Mouse (Mus musculus) right cerebral cortex, postnatal 25 days (tissue): ENCODE data around the gene Cdkl1.
A peak's percentile ranks its signal among the peaks of the same experiment; 100 is the strongest.

Experiments
- DNase-seq: peaks from one replicate; pipeline ENCODE4 v3.0.0; 2022

Gene Cdkl1

DNA sequence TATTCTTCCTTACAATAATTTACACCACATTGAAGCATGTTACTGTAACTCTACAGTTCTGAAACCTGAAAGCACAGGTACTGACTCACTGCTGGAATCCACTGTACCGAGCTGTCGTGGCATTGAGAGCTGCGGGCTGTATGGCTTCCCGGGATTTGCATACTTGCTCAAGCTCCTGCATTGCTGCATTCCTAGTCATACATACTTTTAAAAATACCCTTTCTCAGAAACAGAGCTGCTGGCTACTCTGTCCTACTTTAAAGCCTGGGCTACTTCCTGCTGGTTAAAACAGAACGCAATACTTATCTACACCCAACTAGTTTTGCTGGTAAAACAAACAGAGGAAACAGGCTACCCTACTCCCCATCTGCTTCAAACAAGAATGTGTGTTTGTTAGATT, 46.9 kb downstream of the Cdkl1 start:
- no peak for DNase-seq

DNA sequence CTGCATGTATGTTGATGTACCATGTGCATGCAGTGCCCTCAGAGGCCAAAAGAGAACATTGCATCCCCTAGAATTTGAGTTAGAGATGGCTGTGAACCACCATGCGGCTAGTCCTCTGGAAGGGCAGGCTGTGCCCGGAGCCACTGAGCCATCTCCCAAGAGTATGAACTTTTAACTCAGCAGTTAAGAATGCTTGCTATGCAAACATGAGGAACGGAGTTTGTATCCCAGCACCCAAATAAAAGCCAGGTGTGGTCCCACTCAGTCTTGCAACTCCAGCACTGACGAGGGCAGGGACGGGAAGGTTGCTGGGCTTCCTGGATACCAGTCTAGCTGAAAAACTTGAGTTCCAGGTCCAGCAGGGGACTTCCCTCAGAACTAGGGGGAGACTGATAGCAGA, 49.1 kb downstream of the Cdkl1 start:
- DNase-seq, result no peak

DNA sequence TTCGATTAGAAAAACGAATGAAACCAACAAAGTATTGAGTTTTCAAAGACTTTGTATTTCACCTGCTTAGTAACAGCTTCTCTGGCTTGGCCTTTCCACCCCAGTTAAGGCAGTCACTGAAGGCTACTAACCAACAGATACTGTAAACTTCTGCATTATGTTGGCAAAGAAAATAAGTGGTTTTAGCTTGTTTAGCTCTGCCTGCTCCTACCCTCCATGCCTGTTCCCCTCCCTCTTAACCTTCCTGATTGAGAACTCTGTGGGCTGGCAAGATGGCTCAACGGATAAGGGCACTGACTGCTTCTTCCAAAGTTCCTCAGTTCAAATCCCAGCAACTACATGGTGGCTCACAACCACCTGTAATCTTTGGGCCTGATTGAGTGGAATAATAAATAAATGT, 57.1 kb downstream of the Cdkl1 start:
- DNase-seq, result no peak

DNA sequence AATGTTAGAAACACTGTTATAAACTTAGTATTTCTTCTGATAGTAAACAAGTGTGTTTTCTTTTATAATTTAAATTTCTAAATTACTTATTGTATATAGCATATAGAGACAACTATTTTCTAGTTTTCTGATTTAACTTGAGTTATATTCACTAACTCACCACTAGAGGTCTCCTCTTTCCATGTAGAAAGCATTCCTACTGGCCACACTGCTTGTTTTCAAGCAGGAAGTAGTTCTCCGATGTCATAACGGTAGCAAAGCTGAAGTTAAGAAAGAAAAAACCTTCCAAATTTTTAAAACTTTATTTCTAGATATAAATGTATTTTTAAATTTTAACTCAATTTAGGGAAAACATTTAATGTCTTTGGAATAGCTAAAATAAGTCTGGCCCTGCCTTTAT, 57.5 kb downstream of the Cdkl1 start:
- DNase-seq, result no peak

DNA sequence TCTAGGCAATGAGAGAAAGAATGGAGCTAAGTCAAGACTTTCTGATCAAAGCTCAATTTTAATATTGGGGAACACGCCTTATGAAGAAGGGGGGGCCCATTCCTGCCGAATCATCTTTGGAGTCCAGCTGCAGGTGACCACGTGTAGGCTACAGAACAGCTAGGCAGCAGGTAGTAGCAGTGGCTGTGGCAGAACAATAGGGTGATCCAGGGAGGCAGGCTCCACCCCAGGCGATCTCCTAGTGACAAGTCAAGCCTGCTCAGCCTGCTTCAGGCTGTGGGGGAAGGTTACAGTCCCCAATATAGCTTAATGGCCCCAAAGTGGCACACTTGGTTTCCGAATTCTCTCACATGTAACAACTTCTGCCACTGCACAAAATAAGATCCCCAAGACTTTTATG, 58.8 kb downstream of the Cdkl1 start:
- DNase-seq, result no peak

DNA sequence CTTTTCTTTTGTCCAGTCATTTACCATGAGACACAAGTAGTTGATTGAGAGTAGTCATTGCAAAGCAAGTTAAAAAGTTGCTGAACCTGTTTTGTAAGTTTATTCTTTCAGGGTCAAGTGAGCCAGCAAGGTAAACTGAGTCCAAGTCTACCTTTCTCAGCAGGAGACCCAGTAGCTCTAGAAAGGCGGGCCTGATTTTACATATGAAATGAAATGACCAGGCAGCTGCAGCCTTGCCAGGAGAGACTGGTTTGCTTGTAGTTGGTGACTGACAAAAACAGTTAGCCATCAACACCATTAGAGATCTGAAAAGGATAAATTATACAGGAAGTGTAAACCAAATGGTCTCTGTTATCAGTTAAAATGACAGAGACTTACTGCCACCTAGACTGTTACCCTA, 60.8 kb downstream of the Cdkl1 start:
- no peak for DNase-seq

DNA sequence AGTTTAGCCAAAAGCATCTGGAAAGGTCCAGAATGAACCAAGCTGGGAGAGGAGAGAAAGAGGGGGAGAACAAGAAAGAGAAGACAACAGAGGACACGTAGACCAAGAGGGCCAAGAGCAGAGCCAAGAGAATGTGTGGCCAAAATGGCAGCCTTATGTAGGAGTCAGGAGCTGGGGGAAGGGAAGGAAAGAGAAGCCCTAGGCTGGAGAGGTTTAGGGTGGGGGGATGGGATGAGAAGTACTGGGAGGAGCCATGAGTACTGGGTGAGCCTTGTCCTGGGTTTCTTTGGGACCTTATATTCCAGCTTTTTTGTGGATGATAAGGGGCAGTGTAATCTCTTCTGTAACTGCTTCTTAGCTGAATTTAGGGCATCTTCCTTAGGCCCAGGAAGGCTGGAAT, 61.8 kb downstream of the Cdkl1 start:
- DNase-seq, result no peak

DNA sequence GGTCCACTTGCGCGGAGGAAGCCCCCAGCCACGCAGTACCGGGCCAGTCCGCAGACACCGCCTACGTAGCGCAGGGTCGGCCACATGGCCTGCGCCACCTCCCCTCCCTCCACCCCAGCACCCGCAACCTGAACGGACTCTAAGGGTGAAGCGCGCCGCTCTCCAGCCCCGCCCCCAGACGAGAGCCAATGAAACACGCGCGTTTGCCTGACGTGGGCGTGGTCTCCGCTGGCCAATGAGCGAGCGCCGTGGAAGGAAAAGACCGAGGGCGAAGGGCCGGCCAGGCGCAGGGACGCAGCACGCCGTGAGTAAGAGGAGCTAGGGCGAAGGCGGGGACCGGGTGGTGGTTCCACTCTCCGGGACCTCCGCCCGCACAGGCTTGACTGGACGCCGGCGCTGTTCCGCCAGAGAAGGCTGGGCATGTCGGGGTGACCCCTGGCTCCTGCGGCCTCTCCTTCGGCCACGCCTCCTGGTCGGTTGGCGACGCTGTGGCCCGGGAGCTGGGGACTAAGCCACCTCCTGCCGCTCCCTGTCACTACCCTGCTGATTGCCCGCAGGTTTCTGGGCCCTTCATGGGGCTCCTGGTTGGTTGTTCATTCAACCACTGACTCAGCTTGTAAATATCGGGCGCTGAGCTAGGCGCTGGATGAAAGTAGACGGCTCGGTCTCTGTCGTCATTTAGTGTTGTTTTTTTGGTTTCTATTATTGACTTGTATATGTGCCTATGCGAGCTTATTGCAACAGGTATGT, 66.2 kb downstream of the Cdkl1 start, which contains the start of the genes L2hgdh and Atp5s:
Gene L2hgdh, minus strand, starts transcription at position 163 of the 750 bp plus-strand sequence.
Gene Atp5s, plus strand, starts transcription at position 240 of the 750 bp plus-strand sequence.
- peak; percentile 96 for DNase-seq

DNA sequence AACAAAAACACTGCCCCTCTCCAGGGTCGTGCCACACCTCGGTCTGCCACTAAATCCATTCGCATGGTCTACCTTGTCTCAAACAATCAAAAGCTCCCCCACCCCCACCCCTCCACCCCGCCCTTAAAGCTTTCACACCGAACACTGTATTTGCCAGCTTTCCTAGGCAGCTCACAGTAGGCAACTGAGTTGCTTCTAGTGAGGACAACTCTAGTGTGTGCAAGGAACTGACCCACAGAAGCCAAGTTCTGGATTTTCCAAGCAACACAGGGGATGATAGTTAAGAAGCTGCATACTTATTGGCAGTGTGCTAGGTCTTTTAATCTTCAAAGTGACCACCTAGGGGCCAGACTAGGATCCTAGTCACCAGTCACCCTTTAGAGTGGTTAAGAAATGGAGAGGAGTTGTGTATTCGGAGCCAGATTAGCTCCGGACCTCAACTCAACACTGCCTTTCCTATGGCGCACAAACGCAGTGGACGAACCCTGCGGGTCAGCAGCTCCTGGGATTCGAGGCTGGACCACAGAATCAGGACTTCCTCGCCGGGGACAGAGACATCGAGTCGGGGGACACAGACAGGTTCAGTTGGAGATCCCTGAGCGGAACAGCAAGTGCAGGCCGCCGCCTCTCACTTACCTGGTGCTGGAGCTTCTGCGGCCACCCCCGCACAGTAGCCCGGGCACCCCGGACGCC, 66.9 kb downstream of the Cdkl1 start:
- no peak for DNase-seq

DNA sequence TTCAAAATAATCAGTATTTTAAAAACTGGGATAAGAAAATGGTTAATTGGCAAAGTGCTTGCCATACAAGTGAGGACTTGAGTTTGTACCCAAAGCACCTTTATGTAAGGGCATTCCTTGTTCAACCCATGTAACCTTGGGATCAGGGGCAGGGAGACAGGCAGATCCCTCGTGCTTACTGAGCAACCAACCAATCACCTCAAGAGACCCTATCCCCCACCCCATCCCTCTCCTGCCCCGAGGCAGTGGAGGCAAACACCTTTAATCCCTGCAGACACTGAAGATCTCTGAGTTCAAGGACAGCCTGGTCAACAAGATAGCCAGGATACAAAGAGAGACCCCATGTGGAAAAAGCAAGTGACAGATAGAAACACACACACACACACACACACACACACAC, 67.7 kb downstream of the Cdkl1 start:
- DNase-seq, result no peak

DNA sequence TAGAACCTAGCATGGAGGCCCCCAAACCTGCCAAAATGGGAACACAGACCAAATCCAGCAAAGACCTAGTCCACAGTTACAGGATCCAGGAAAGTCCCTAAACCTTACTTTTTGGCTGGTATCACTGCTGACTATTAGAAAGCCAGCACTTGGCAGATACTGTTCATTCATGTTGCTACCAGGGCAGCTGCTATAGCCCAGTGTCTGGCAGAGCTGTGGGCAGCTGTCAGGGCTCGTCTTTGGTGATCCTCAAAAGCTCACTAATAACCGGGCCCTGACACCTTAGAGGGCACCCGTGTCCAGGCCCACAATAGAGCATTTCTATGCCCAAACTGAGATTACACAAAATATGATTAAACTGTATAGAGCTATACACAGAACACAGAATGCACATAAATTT, 68.2 kb downstream of the Cdkl1 start:
- DNase-seq, result no peak

DNA sequence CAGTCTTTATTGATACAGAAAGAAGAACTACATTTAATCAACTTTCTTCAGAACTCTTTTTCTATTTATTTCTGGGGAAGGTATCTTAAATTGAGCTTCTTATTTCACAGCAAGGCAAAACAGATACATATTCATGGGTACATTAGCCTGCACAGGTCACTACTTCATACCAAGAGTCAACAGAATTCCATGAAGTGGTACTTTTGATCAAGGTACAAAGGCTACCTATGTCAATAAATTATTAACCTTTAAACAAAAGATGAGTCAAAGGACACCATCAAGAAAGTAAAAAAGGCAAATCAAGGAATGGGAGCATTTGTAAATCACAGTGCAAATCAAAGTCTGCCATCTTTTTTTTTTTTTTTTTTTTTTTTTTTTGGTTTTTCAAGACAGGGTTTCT, 77.4 kb downstream of the Cdkl1 start:
- DNase-seq, result no peak

DNA sequence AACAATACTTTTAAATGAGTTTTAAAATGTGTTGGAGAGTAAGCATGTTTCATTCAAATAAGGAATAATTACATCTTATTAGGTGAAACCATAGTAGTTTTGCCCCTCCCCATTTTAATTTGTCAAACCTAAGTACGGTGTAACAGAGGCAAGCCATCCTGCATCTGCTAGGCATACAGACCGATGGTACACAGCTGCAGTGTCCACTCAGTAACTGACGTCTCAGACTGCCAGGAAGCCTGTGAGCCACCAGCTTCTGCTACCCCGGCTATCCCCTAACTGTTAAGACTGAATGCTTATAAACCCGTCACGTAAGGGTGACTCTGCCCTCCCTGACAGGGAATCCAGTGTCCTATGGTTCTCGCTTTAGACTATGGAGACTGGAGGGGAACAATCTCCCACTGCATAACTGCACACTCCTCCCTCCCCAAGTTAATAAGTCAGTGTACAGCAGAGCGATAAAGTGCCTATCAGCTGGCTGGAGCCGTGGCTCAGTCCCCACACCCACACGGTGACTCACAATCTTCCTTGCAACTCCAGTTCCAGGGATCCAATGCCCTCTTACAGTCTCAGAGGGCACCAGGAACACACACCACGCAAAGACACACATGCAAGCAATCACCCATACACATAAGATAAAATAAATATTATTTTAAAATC, 86.1 kb downstream of the Cdkl1 start:
- no peak for DNase-seq

DNA sequence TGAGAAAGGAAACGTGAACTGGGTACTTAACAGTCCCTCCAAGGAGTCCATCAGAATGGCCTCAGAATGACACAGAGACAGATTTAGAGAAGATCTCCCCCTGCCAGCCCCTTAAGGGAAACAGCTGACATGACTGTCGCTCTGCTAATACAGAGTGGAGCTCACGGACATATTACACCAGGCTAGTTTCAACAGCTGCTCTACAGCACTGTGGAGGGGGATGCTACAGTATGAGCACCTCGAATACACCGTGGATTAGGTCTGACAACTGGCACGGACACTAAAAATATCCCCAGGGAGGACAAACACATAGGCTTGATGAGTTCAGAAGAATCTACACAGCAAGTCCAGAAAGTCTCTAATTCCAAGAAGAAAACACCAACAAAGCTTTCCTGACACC, 92.7 kb downstream of the Cdkl1 start:
- DNase-seq, result no peak
